Mouse (Mus musculus) hindbrain, postnatal 0 days (tissue): ENCODE results near the gene Pdxk. TPM values are rescaled to one million over a fixed set of nuclear protein-coding genes. Genes with fewer than 3 reads are reported as not detected.

Experiments
- ATAC-seq: fragments of 200-750 bp; cut with Nextera tagmentation; 2 replicates; pipeline ENCODE4 v1.8.0; 2017; ENCODE audit warnings: mild to moderate bottlenecking, moderate TSS enrichment, moderate library complexity
- DNase-seq: peaks from one replicate; pipeline ENCODE4 v3.0.0-alpha.2; 2015; ENCODE audit warnings: low spot score
- H3K27ac ChIP-seq: fragments of 300-500 bp; sonication (generic); 2 replicates; pipeline ENCODE4 v1.5.1; 2014; ENCODE audit warnings: mild to moderate bottlenecking
- H3K27me3 ChIP-seq: fragments of 300-500 bp; sonication (generic); 2 replicates; pipeline ENCODE4 v1.6.1; 2014; ENCODE audit warnings: low read length, mixed read lengths; ENCODE audit not compliant: insufficient read depth
- H3K36me3 ChIP-seq: fragments of 300-500 bp; sonication (generic); 2 replicates; pipeline ENCODE4 v1.6.1; 2014; ENCODE audit warnings: low read length, mixed read lengths; ENCODE audit not compliant: insufficient read depth
- H3K4me1 ChIP-seq: fragments of 300-500 bp; sonication (generic); 2 replicates; pipeline ENCODE4 v1.6.1; 2014; ENCODE audit warnings: antibody characterized with exemption, low read length, mixed read lengths; ENCODE audit not compliant: insufficient read depth
- H3K4me2 ChIP-seq: fragments of 300-500 bp; sonication (generic); 2 replicates; pipeline ENCODE4 v1.6.1; 2014; ENCODE audit warnings: low read depth, mild to moderate bottlenecking, low read length, moderate library complexity, mixed read lengths
- H3K4me3 ChIP-seq: fragments of 300-500 bp; sonication (generic); 2 replicates; pipeline ENCODE4 v1.5.1; 2014; ENCODE audit warnings: low read length
- H3K9ac ChIP-seq: fragments of 300-500 bp; sonication (generic); replicated peaks from 2 replicates; pipeline ENCODE4 v1.6.1; 2014; ENCODE audit warnings: mild to moderate bottlenecking, low read length, moderate library complexity, mixed read lengths
- H3K9me3 ChIP-seq: fragments of 300-500 bp; sonication (generic); 2 replicates; pipeline ENCODE4 v1.6.1; 2016; ENCODE audit warnings: low read length, mixed read lengths
- CTCF ChIP-seq: IDR thresholded peaks from 2 replicates; pipeline ENCODE4 v1.5.1; 2016; ENCODE audit warnings: antibody characterized with exemption, control low read depth, low read depth
- WGBS: fragments of 180-500 bp; shearing (Covaris S2); extraction: QIAGEN DNeasy Blood & Tissue Kit; methylation state at CpG from one replicate; pipeline ENCODE4 v1.1.7; 2014; 5-methylcytosine and 5-hydroxymethylcytosine counted together
- polyA plus RNA-seq: library from polyadenylated mRNA; unstranded; fragments of >200 nt; fragmentation: Nextera tagmentation; extraction: Ambion mirVana; gene quantifications from 2 replicates; pipeline ENCODE4 v1.2.1, GENCODE M21; 2015
- total RNA-seq: library from RNA; depleted of rRNA; stranded (reverse); fragments of >200 nt; gene quantifications from 2 replicates; pipeline ENCODE4 v1.2.3, GENCODE M21; 2014

The Pdxk gene
- total and polyA plus RNA-seq, 2 experiments from 2014 or later, result 45.8 to 63.1 TPM

DNA sequence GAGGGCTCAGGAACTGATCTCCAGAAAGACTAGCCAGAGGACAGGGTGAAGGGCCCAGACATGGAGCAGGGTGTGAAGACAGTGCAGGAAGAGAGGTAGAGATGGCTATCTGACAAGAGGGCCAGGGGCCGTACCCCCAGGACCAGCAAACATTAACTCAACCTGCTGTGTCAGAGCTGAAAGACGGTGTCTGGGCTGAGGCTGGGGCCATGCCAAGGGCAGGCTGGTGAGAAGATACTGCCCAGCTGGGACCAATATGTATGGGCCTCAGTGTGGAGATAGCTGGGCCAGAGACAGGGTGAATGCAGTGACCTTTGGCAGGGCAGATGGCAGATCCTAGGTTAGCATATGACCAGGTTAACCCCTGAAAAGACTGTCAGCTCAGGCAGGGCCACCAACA, 63.6 kb downstream of the Pdxk start:
- peaks cover 60% of the 10 kb centered on the region for H3K36me3 ChIP-seq
- ATAC-seq, result no peak
- WGBS, result 90% methylated on average over 2 of the region's 2 CpGs

DNA sequence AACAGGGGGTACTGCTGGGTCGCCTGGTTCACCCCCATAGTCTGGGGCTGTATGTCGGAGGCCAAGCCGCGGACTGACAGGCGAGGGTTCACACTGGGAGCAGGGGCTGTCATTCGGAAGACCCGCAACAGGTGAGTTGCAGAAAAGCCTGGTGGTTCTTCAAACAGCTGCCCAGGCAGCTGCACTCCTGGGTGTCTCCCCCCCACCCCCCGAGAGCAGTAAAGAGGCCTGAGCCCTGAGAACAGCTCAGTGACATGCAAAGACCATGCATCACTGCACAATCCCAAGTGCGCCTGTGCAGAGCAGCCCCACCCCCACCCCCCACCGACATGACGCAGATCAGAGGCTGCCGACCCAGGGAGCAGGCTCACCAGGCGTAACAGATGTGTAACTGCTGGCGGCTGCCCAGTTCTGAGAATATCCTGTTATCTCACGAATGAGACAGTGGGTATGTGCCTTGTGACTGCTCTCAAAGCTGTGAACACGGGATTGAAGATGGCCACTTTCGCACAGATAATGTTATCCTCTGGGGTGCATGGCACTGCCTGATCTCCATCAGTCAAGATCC, 65.6 kb downstream of the Pdxk start:
- Histone ChIP-seq H3K36me3 (peaks cover 43% of the 10 kb centered on the region), H3K9ac (0 out of 2 replicates have a peak overlapping the region, but pooled peaks have one; percentile 3), H3K4me1 (peaks cover 6% of the 10 kb centered on the region; the same call in 1 of the 2 replicates), H3K4me2 (no peak overlapping the region), H3K9me3 (no peaks in the 10 kb centered on the region), H3K4me3 (no peak overlapping the region), H3K27ac (peak overlapping the region; percentile 51; the same call in 1 of the 2 replicates), H3K27me3 (no peaks in the 10 kb centered on the region)
- no peak for TF ChIP-seq CTCF
- peak; percentile 63 for DNase-seq
- 31% methylated on average over 17 of the region's 17 CpGs for WGBS
- peak; percentile 45 for ATAC-seq

More for the DNA sequence above, 63.6 kb downstream of the Pdxk start:
- Histone ChIP-seq H3K9me3 (no peaks in the 10 kb centered on the region), H3K9ac (no peak overlapping the region), H3K27ac (no peak overlapping the region), H3K27me3 (no peaks in the 10 kb centered on the region), H3K4me1 (no peaks in the 10 kb centered on the region), H3K4me3 (no peak overlapping the region), H3K4me2 (no peak overlapping the region)
- no peak for TF ChIP-seq CTCF
- DNase-seq, result no peak

- Histone ChIP-seq H3K27ac (peak overlapping the region; percentile 37; the same call in 1 of the 2 replicates), H3K4me2 (peak overlapping the region; percentile 22; the same call in 1 of the 2 replicates), H3K36me3 (peaks cover 17% of the 10 kb centered on the region), H3K4me1 (peaks cover 6% of the 10 kb centered on the region; the same call in 1 of the 2 replicates), H3K4me3 (no peak overlapping the region), H3K9me3 (no peaks in the 10 kb centered on the region), H3K27me3 (peaks cover 5% of the 10 kb centered on the region; the same call in 1 of the 2 replicates), H3K9ac (no peak overlapping the region; the same call in 1 of the 2 replicates)
- no peak for DNase-seq
- 52% methylated on average over 4 of the region's 4 CpGs for WGBS
- TF ChIP-seq CTCF, result no peak
- peak; percentile 30 for ATAC-seq
Measured at GRCm38 (mm10) chr10:78396625-78396885, 68.2 kb downstream of the Pdxk start.

- no peak overlapping the region for H3K4me3 ChIP-seq
- H3K36me3 ChIP-seq, result peaks cover 11% of the 10 kb centered on the region
- DNase-seq (peak; percentile 98), ATAC-seq (peak; percentile 82)
- H3K27me3 ChIP-seq, result peaks cover 5% of the 10 kb centered on the region; the same call in 1 of the 2 replicates
- peak; percentile 97 for TF ChIP-seq CTCF
- 3% methylated on average over 17 of the region's 17 CpGs for WGBS
- peaks cover 6% of the 10 kb centered on the region; the same call in 1 of the 2 replicates for H3K4me1 ChIP-seq
- H3K9me3 ChIP-seq, result no peaks in the 10 kb centered on the region
- H3K9ac ChIP-seq, result no peak overlapping the region; the same call in 1 of the 2 replicates
- H3K27ac ChIP-seq, result peak overlapping the region; percentile 37
- H3K4me2 ChIP-seq, result peak overlapping the region; percentile 22
Measured at GRCm38 (mm10) chr10:78395819-78396624, 68.8 kb downstream of the Pdxk start.

- WGBS, result 76% methylated on average over 3 of the region's 3 CpGs
- DNase-seq, result no peak
- H3K27me3 ChIP-seq, result peaks cover 5% of the 10 kb centered on the region; the same call in 1 of the 2 replicates
Measured at GRCm38 (mm10) chr10:78395377-78395776, 69.4 kb downstream of the Pdxk start.

DNA sequence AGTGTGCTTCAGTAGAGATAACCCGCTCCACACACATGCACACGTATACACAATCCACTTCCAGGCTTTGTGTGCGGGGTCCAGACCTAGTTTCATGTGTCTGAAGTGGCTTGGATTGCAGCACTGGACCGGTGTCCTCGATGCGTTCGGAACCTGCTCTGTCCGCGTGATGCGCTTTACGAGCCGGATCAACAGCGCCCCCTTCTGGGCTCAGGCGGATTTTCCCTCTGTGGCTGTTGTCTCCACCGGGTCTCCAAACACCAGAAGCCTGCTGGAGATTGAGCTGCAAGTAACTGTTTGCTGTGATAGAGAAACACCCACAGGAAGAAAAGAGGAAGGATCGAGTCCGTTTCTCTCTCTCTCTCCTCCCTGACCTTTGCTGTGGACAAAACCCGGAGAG, 72.7 kb downstream of the Pdxk start:
- peaks cover 5% of the 10 kb centered on the region; the same call in 1 of the 2 replicates for H3K27me3 ChIP-seq
- peak; percentile 94 for TF ChIP-seq CTCF
- H3K4me2 ChIP-seq, result no peak overlapping the region
- no peak overlapping the region for H3K9ac ChIP-seq
- H3K9me3 ChIP-seq, result no peaks in the 10 kb centered on the region
- peaks cover 6% of the 10 kb centered on the region; the same call in 1 of the 2 replicates for H3K4me1 ChIP-seq
- H3K36me3 ChIP-seq, result no peaks in the 10 kb centered on the region
- H3K4me3 ChIP-seq, result no peak overlapping the region
- DNase-seq (peak; percentile 86), ATAC-seq (peak; percentile 45; the same call in 1 of the 2 replicates)
- no peak overlapping the region for H3K27ac ChIP-seq
- 3% methylated on average over 18 of the region's 18 CpGs for WGBS

More at GRCm38 (mm10) chr10:78395377-78395776, 69.4 kb downstream of the Pdxk start:
- Histone ChIP-seq H3K4me1 (peaks cover 6% of the 10 kb centered on the region; the same call in 1 of the 2 replicates), H3K36me3 (peaks cover 5% of the 10 kb centered on the region; the same call in 1 of the 2 replicates), H3K4me2 (no peak overlapping the region), H3K4me3 (no peak overlapping the region), H3K9ac (no peak overlapping the region), H3K27ac (peak overlapping the region; percentile 37; the same call in 1 of the 2 replicates), H3K9me3 (no peaks in the 10 kb centered on the region)
- no peak; the same call in 1 of the 2 replicates for ATAC-seq
- peak; percentile 44 for TF ChIP-seq CTCF
